Mouse (Mus musculus) lung, postnatal 0 days (tissue): ENCODE results near the gene Gpr108.

Experiments used
- CTCF ChIP-seq: IDR thresholded peaks from 2 replicates; pipeline ENCODE4 v1.5.1; 2016; ENCODE audit warnings: antibody characterized with exemption, mild to moderate bottlenecking
- EP300 ChIP-seq: IDR thresholded peaks from 2 replicates; pipeline ENCODE4 v1.6.1; 2016; ENCODE audit warnings: antibody characterized with exemption, mild to moderate bottlenecking, control low read depth

GRCm38 (mm10) chr17:57209330-57209729 lies 38.9 kb downstream of the Gpr108 start:
- TF ChIP-seq CTCF (peak; percentile 31; the same call in 1 of the 2 replicates), EP300 (no peak)
